Mouse (Mus musculus) lung, adult 2 months (tissue): ENCODE measurements around the gene B430306N03Rik.

Experiments used
- CTCF ChIP-seq: fragments of 200-500 bp; IDR thresholded peaks from 2 replicates; pipeline ENCODE4 v1.5.1; 2011; ENCODE audit warnings: mild to moderate bottlenecking, low read length, control low read depth; ENCODE audit not compliant: insufficient read depth
- POLR2A ChIP-seq: fragments of 200-500 bp; IDR thresholded peaks from 2 replicates; pipeline ENCODE4 v1.6.1; 2011; ENCODE audit warnings: low read depth, mild to moderate bottlenecking, control low read depth, low read length, borderline replicate concordance; ENCODE audit errors: extremely low read depth

- TF ChIP-seq CTCF (no peak), POLR2A (no peak)
Observed at GRCm38 (mm10) chr17:48334186-48334585, 18.2 kb downstream of the B430306N03Rik start.
